Mouse (Mus musculus) thymus, adult 18-20 months (tissue): Measurements from ENCODE around the gene Olfr822.
"Not testable (repeated sequence)": the region's sequence is repeated elsewhere in the genome, so short reads cannot be mapped to it uniquely, and the experiment has no call there.

Experiments
- DNase-seq, 2 experiments: peaks; one replicate each; pipeline ENCODE4 v3.0.0; 2022; ENCODE audit warnings: mixed read lengths in 2 of 2

Gene Olfr822

DNA sequence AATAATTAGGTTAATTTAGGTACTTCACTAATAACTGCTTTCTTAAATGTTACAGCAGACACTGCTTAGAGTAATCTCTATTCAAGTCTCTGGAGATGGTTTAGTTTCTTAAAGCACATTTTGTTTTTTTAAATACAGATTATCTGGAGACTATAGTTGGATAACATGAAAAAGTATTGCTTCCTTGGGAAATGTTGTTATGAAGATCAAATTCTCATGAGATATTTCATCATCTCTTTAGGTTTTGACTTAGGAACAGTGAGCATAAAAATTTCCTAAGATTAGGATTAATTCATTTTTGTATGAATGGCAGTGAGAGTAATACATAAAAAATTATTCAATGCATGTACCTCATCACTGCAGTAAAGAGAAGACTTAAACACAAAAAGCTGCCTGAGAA, at the start of gene Olfr822:
Olfr822 (plus strand) TSS at position 301 of the 400 bp plus-strand sequence.
- no peak for DNase-seq

DNA sequence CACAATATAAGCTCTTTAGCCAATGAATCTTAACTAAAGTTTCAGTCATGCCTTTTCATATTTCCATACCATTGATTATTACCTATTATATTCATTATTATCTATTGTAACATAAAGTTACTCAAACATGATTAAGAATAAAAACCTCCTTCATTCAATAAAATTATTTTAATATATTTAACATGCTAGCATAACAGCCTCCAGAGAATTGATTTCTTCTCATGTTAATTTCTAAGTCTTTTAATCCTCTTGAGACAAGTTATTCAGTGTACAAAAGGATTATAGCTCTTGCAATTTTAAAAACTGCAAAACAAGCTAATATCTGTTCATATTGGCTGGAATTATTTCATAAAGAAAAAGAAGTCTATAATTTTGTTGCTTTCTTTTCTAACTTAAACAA, 41.0 kb upstream of the Olfr822 start, which contains the start of gene Olfr821:
Olfr821 (plus strand) TSS at position 301 of the 400 bp plus-strand sequence.
- DNase-seq, result no peak

DNA sequence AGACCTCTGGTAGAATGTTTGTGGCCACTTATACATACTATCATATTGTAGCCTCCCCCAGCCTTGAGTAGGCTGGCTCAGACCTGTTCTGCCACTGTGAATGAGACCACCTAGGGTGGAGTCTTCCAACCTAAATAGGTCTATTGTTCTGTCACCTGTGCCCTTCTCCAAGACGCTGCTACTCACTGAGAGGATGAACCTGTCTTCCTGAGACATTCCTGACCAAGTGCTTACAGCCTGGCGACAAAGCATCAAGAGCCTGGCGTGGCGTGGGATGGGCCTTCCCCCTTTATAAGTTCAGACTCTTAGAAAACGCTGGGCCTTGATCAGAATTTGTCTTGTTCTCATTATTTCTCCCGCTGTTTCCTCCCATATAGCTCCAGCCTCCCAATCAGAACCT, 33.9 kb upstream of the Olfr822 start:
- DNase-seq, result no peak

DNA sequence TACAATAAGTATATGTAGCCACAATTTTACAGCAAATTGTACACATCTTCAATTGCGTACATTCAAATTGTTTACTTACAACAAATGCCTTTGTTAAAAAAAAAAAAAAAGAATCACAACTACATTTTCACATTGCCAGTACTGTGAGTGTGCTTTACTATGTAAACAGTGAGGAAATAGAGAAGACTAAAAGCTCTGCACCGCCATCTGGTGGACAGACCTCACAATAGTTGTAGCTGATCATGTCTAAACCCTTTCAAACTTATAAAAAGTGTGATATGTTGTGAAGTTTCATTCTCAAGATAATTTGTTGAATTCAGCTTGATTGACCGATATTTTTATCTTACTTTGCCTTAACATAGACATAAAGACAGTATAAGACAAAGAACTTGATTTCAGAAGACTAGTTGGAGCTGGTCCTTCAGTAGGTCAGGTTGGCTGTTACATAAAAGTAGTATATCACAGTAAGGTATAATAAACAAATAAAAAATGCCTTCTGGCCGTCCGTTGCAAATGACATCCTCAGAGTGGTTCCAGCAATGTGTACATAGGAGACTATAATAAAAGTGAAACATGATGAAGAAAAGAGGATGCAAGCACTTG, 21.9 kb downstream of the Olfr822 start:
- DNase-seq, result no peak

- DNase-seq, result no peak
Observed at GRCm38 (mm10) chr10:130096104-130096503, 25.1 kb downstream of the Olfr822 start.

DNA sequence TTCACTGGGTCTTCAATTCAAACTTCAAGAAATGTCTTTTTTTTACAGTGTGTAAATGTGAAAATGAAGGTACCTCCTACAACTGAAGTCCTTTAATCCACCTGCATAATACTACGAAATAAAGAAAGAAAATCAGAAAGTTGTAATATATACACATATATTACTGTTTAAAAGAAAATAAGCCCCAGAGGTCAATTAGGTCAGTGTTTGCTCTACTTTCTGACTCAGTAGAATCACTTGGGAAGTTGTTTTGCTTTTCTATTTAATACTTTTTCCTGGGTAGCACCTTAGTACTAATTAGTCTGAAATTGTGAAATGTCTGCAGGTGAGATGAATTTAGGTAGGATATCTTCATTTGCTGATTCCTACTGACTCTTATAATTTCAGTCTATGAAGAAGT, 44.3 kb downstream of the Olfr822 start, which contains the start of gene Olfr823:
Olfr823 (minus strand) TSS at position 101 of the 400 bp plus-strand sequence.
- not testable (repeated sequence) for DNase-seq

DNA sequence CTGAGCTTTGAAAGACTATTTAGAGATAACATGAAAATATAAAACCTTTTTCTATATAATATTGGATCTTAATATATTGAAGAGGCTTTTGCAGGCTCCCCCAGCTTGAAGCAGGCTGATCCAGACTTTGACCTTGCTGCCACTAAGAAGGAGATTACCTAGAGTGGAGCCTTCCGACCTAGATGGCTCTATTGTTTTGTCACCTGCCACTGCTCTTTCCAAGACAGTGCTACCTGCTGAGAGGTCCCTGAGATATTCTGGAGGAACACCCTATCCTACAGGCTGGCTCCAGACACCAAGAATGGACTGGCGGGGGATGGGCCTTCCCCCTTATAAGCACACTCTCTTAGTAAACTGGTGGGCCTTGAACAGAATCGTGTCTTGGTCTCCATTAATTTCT, 45.0 kb downstream of the Olfr822 start:
- DNase-seq, result not testable (repeated sequence)
